Mouse (Mus musculus): ENCODE results near the gene Def8. TPM values are rescaled to one million over a fixed set of nuclear protein-coding genes. Genes with fewer than 3 reads are reported as not detected.
A peak's percentile ranks its signal among the peaks of the same experiment; 100 is the strongest.

Gene Def8
- polyA plus RNA-seq, 1 experiment, result 55.5 TPM

DNA sequence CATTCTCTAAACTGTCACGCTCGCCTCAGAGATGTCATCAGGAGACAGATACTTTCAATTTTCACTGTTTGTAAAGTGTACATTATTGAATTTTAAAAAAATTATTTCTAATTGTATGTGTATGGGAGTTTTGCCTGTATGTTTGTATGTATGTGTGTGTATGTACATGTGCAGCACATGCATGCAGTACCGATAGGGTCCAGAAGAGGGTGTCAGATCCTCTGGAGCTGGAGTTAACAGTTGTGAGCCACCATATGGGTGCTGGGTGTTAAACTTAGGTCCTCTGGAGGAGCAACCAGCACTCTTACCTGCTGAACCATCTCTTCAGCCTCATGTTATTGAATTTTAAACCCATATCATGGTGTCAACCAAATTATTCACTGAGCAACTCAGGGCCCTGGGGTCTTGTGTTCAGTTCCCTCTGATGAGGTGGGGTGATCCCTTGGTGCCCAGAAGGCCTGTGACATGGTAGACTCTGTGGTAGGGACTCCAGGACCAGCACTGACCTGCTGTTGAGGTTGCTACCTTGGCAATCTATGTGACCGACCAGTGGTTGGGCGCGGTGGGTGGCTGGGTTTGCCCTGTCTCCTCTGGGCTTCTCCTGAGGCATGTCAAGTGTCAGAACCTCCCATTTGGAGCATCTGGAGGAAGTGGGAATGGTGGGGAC, 80.6 kb downstream of the Def8 start:
- DNase-seq (ENCODE audit: low read depth), result no peak
- TF ChIP-seq POLR2A (IDR thresholded peaks at IDR 0.05; ENCODE audit: borderline replicate concordance, extremely low read depth, insufficient read depth, insufficient read length, poor library complexity, severe bottlenecking) (no peak), CTCF (IDR thresholded peaks at IDR 0.05; ENCODE audit: borderline replicate concordance, extremely low read depth, insufficient read depth, insufficient read length) (peak; percentile 26; the same call in 1 of the 2 replicates)

DNA sequence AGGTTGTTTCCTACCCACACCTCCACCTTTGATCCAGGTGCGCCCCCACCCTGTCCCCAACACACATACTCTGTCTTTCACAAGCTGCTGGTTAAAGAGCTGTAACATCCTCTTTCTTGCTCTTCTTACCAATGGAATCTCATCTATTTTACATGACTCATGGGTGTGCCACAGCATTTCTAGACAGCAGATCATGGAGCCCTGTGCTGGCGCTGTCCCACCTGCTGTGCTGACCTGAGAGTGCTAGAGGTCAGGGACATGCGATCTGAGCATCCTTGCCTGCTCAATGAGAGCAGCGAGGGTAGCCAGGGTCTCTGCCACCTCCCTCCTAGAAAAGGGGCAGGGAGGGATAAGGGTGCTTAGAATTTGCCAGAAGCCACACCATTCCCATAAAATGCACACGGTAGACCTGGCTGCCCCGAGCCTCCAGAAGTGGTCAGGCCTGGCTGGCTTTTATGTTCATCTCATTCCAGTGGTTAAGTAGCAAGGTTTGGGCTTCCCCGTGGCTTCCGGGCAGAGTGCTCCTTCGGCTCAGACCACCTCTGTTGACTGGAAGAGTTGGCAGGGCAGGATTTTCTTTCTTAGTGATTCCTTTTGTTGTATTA, 81.4 kb downstream of the Def8 start:
- DNase-seq (ENCODE audit: low read depth), result no peak

DNA sequence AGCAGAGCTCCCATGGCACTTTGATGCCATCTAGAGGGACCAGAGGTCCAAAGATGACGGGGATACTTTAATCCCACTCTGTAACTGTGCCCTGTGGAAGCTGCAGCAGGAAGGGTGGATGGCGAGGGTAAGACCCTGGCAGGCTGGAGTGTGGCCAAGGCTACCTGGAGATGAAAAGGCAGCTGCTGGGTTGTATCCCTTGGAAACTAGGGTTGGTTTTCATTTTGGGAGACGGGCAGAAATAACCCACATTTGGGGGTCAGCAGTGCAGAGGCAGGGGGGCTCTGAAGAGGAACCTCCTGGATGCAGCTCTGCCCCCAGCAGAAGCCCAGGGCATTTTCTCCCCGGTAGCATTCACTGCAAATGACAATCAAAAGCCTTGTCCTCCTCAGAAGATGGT, 81.9 kb downstream of the Def8 start:
- no peak for DNase-seq (ENCODE audit: low read depth)
- TF ChIP-seq CTCF (IDR thresholded peaks at IDR 0.05; ENCODE audit: borderline replicate concordance, extremely low read depth, insufficient read depth, insufficient read length), result no peak
- no peak for TF ChIP-seq POLR2A (IDR thresholded peaks at IDR 0.05; ENCODE audit: borderline replicate concordance, extremely low read depth, insufficient read depth, insufficient read length, poor library complexity, severe bottlenecking)

More for the DNA sequence above, 81.4 kb downstream of the Def8 start:
- TF ChIP-seq POLR2A (IDR thresholded peaks at IDR 0.05; ENCODE audit: borderline replicate concordance, extremely low read depth, insufficient read depth, insufficient read length, poor library complexity, severe bottlenecking) (no peak), CTCF (IDR thresholded peaks at IDR 0.05; ENCODE audit: borderline replicate concordance, extremely low read depth, insufficient read depth, insufficient read length) (no peak)

DNA sequence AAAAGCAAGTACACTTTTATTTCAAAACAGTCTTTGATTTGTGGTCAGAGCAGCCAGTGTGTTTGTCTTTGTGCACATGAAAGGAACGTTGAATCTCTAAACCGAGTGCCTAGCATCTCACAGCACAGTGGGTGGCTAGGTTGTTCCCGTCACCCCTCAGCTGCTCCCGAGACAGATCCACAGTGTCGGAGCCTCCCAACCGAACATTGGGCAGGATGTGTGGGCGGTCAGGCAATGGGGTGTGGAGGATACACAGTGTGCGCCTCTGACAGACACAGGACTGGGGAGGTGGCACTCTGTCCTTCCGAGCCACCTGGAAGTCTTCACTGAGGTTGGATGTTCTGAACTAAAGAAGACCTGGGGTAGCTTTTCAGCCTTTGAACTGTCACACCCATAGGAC, 82.4 kb downstream of the Def8 start:
- TF ChIP-seq CTCF (IDR thresholded peaks at IDR 0.05; ENCODE audit: borderline replicate concordance, extremely low read depth, insufficient read depth, insufficient read length), result no peak
- TF ChIP-seq POLR2A (IDR thresholded peaks at IDR 0.05; ENCODE audit: borderline replicate concordance, extremely low read depth, insufficient read depth, insufficient read length, poor library complexity, severe bottlenecking), result no peak
- DNase-seq (ENCODE audit: low read depth), result no peak

DNA sequence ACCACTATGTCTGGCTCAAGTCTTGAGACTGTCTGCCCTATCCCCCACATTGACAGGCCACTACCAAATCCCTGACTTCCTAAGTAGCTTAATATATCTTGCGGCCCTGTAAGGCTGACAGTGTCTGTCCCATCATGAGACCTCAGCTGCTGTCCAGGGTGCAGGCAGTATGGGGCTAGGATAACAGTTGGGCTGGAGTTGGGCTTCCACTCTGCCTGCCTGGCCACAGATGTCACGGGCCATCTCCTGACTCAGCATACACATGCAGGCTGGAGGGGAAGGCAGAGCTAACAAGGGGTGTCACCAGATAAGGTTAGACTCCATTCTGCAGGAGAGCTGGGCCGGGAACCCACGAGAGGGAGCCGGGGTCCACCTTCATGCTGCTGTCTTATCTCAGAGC, 83.8 kb downstream of the Def8 start:
- no peak for TF ChIP-seq CTCF (IDR thresholded peaks at IDR 0.05; ENCODE audit: borderline replicate concordance, extremely low read depth, insufficient read depth, insufficient read length)
- no peak for TF ChIP-seq POLR2A (IDR thresholded peaks at IDR 0.05; ENCODE audit: borderline replicate concordance, extremely low read depth, insufficient read depth, insufficient read length, poor library complexity, severe bottlenecking)
- no peak for DNase-seq (ENCODE audit: low read depth)

DNA sequence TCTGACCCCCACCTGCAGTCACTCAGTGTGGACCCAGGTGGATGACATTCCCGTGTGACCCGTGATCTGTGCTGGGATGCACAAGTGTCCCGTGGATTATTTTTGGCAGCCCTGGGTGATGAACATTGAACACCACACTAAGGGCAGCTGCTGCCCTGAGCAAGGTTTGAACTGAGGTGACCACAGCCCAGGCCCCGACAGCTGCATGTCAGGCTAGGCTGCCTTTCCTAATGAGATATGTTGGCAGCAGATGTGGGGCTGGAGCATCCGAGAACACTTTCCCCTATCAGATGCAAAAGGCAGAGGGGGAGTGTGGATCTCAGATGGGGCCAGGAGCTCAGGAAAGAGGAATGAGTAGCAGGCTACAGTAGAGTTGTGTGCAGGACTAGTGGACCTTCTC, 87.5 kb downstream of the Def8 start:
- TF ChIP-seq POLR2A (IDR thresholded peaks at IDR 0.05; ENCODE audit: borderline replicate concordance, extremely low read depth, insufficient read depth, insufficient read length, poor library complexity, severe bottlenecking) (no peak), CTCF (IDR thresholded peaks at IDR 0.05; ENCODE audit: borderline replicate concordance, extremely low read depth, insufficient read depth, insufficient read length) (no peak)
- no peak for DNase-seq (ENCODE audit: low read depth)

Other genes with a start within 250 kb of the Def8 start
- 0.37 and 0.66 TPM in 2 replicates for gene Dpep1, start 237.3 kb upstream of the Def8 start, polyA plus RNA-seq (2012; rRNA removed)
- 146 and 154 TPM in 2 replicates for gene Chmp1a, start 210.8 kb upstream of the Def8 start, polyA plus RNA-seq (2012; rRNA removed)
- 6.8 TPM in 2 replicates for gene Spata33, start 210.7 kb upstream of the Def8 start, polyA plus RNA-seq (2012; rRNA removed)
- 102 and 136 TPM in 2 replicates for gene Cdk10, start 198.7 kb upstream of the Def8 start, polyA plus RNA-seq (2012; rRNA removed)
- gene Spata2l, start 187.3 kb upstream of the Def8 start, polyA plus RNA-seq (2012; rRNA removed), result 3.2 and 3.9 TPM in 2 replicates
- gene Zfp276, start 169.3 kb upstream of the Def8 start, polyA plus RNA-seq (2012; rRNA removed), result 39.1 and 40.8 TPM in 2 replicates
- 130 and 175 TPM in 2 replicates for gene Vps9d1, start 169.2 kb upstream of the Def8 start, polyA plus RNA-seq (2012; rRNA removed)
- 19.4 and 42.7 TPM in 2 replicates for gene Fanca, start 105.0 kb upstream of the Def8 start, polyA plus RNA-seq (2012; rRNA removed)
- 42.0 and 47.0 TPM in 2 replicates for gene Spire2, start 90.8 kb upstream of the Def8 start, polyA plus RNA-seq (2012; rRNA removed)
- 313 and 402 TPM in 2 replicates for gene Tcf25, start 49.8 kb upstream of the Def8 start, polyA plus RNA-seq (2012; rRNA removed)
- 0.05 and 0.08 TPM in 2 replicates for gene Mc1r, start 16.4 kb upstream of the Def8 start, polyA plus RNA-seq (2012; rRNA removed)
- 3,325 and 3,474 TPM in 2 replicates for gene Tubb3, start 12.1 kb upstream of the Def8 start, polyA plus RNA-seq (2012; rRNA removed)
- gene Afg3l1, start 54.4 kb downstream of the Def8 start, polyA plus RNA-seq (2012; rRNA removed), result 31.8 and 35.3 TPM in 2 replicates
- 85.3 and 88.4 TPM in 2 replicates for gene Dbndd1, start 91.9 kb downstream of the Def8 start, polyA plus RNA-seq (2012; rRNA removed)
- gene Gas8, start 95.3 kb downstream of the Def8 start, polyA plus RNA-seq (2012; rRNA removed), result 32.5 and 45.1 TPM in 2 replicates
- 20.9 and 30.1 TPM in 2 replicates for gene Rhou, start 230.4 kb downstream of the Def8 start, polyA plus RNA-seq (2012; rRNA removed)